Mouse (Mus musculus): ENCODE results near the gene Nabp1.
A peak's percentile ranks its signal among the peaks of the same experiment; 100 is the strongest.
"Not testable (repeated sequence)": the region's sequence is repeated elsewhere in the genome, so short reads cannot be mapped to it uniquely, and the experiment has no call there.

Gene Nabp1

DNA sequence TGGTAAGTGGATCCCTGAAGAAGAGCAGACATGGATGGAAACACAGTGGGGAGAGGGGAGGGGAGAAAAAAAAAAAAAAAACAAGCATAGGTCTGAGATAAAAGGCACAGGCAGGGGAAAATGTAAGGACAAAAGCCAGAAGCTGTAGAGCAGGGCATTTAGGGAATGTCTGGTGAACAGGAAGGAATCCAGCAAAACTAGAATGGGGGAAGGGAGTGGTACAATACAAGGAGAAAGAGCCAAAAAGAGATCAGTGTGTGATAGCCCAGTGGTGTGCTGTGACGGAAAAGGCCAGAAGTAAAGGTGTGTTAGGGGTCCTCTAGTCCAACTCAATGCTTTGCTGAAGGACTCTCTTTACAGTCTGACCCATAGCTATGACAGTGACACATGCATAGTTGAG, 8.1 kb upstream of the Nabp1 start:
- no peak for DNase-seq (ENCODE audit: low spot score in 2 of 2)

DNA sequence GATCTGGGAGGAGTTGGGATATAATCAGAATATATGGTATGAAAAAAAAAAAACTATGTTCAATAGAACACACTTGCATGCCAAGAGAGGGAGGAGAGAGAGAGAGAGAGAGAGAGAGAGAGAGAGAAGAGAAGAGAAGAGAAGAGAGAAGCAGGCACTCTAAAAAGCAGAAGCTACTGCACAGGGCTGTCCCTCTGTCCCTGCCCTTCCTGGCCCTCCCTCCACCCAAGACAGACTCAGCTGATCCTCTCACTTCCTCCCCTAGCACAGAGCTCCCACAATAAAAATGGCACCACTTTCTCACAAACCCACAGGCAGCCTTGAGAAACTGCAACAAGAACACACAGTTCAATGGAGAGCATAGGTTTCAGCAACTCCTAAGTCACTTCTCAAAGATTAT, 2.2 kb upstream of the Nabp1 start:
- DNase-seq (ENCODE audit: low spot score in 2 of 2) = peak in 1 of 2 experiments; percentile 30

DNA sequence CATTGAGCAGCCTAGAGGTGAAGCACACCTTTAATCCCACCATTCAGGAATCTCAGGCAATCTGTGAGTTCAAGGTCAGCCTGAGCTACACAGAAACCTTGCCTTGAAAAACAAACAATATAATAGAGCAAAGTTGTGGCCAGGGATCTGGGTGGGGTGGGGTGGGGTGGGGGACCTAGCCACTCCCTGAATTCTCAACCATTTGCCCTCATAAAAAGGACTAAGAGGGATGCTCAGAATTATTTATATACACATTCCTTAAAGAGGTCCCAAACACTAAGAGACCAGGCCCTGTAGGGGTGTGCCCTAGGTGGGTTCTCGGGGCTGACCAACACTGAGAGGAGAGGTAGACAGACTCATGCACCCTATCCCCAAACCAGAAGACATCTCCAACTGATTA, 1.5 kb upstream of the Nabp1 start:
- no peak for DNase-seq (ENCODE audit: low spot score in 2 of 2)

DNA sequence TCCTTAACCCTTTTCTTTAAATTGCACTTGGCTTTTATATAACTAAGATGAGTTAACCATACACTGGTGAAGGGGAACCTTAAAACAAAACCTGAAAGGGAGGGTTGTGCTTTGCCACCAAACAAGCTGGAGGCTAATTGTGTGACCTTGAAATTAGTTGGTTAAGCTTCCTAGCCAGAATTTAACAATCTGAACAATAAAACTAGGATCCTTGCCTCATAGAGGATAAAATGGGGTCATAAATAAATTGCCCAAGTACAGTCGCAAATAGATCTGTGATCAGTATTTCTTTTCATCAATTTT, 753 bp upstream of the Nabp1 start:
- DNase-seq (ENCODE audit: low spot score in 2 of 2) = no peak

DNA sequence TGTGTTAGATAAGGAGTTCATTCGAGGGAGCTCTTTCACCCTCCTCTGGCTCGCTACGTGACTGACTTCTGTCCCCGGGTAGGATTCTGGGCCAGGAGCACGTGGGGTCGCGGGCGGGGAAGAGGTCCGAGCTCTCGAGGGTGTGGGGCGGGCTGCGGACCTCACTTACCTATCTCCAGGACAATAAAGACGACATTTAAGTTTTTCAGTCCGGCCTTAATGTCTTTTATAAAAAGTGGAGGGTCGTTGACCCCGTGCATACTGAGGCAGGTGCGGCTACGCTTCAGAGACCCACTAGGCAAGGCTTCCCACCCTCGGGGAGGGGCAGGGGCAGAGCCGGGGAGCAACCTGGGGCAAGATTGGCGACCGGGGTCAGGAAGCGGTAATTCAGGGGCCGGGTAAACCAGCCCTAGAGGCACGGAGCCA, 556 bp downstream of the Nabp1 start:
- peak; percentile 55 to 56 for DNase-seq (ENCODE audit: low spot score in 2 of 2)

DNA sequence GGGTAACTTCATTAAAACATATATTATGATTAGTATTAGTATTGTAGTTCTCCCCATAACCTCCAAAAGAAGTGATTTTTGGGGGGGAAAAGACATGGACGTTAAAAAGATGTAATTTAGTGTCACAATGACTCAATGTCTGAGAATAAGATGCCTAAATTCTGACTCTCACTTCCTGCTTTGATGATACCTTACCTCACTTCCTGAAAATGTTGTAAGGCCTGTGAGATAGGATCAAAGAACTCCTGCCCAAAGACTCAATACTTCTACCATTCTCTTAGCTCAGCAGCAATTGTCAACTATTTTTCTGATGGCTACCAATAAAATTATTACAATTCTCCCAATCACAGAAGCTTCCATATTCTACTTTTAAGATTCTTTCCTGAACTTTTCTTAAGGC, 1.8 kb downstream of the Nabp1 start:
- no peak for DNase-seq (ENCODE audit: low spot score in 2 of 2)

DNA sequence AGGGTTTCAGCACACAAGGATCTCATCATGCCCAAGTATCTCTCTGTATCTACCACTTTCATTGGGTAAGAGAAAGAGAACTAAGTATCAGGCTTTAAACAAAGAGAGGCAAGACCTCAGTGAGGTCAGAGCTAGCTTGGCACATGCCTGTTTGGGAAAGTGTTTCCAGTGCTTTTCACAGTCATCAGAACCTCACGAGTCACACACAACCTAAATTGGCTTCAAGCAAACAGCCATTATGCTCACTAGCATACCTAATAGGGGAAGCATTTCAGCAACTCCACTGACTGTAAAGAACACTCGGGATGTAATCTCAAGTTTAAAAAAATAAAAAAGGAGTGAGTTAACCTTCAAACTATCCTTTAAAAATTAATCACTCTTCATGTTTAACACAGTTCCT, 10.1 kb downstream of the Nabp1 start:
- no peak for DNase-seq (ENCODE audit: low spot score in 2 of 2)

DNA sequence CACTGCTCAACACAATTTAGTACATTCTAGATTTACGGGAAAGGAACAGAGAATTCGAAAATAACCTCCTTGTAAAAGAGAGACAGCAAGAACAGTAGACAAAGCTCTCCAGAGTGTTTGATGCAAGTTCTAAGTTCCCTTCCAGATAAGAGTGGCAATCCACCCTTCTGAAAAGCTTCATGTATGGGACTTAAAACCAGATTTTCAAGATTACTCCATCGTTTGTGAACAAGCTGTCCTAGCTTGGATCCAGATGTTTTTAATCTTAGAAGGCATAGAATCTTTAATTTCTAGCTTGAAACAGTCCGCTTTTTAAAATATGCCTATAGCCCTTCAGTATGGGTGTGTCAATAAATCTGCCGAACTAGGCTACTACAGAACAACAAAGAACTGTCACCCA, 11.0 kb downstream of the Nabp1 start:
- DNase-seq (ENCODE audit: low spot score in 2 of 2) = no peak

DNA sequence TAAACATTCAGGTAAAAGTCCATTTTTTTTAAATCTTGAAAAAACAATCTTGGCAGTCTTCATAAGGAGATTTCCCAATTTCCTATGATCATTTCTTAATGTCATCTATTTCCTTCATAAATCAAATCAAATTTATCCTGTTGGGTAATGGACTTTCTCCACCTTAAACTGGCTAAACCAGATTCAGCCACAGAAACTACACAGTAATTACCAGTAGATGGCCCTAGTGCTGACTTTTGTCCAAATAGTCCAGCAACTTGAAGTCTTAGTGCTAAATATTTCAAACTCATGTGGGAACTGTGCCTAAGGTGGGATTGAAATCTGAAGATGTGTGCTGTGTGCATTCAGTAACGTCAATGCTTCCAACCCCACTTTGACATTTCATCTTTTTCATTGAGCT, 11.8 kb downstream of the Nabp1 start:
- no peak for DNase-seq (ENCODE audit: low spot score in 2 of 2)

DNA sequence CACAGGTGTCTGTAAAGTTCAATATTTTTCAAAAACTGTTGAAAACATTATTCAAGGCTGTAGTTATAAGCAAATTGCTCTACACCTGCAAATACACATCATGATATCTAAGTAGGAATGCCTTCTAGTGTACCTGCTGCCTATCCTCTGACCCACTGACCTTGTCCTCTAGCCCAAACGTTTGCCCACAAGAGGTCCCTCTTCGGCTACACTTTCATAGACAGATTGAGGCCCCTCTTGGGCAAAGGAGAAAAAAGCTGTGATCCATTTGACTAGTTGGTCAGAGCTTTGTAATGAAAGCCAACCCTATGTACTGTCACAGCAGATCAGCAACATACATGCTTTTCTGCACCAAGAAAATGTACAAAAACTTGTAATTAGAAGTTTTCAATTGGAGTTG, 12.9 kb downstream of the Nabp1 start:
- DNase-seq (ENCODE audit: low spot score in 2 of 2) = no peak

DNA sequence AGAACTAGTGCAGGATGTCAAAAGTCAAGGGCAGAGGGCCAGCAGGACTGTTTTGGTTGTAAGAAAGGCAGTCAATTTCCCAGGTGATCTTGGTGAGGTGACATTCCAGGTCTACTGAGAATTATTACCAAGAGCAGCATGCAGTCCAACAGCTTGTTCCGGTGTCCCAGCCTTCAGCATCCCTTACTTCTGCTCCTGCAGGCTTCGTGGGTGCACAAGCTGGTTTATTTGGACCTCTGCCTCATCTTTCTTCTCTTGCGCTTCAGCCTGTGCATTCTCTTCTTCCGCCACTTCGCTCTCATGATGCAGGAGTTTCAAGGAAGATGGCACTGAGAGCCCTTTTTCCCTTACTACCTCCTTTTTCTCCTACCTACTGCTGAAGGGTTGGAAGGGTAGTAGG, 15.2 kb downstream of the Nabp1 start:
- no peak for DNase-seq (ENCODE audit: low spot score in 2 of 2)

DNA sequence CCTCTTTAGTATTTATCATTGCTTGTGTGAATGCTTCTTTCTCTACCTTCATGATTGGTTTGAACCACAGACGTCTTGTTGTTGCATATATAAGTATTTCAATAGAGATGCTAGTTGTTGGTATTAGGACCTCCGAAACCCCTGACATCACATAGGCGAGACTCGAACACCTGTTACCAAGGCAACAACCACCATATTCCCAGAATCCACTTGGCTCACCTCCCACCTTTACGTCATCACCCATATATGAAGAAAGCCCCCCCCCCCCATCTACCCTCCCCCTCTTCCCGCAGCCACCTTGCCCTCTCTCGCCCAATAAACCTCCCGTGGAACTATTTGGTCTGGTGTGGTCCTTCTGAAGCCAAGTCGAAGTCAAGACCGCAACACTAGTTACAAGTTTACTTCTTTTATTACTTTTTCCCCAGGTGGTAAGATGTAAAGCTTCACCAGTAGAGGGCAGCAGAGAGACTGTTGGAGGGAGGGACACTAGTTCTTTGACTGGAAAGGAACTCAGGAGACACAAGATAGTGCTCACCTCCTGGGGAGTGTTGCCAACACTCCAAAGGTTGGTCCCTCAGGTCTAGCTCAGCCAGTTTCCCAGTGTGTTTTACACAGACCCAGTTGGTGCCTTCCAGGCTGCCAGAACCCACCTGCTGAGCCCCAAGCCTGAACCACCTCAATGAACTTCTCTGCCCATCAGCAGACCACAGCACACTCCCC, 19.3 kb downstream of the Nabp1 start:
- no peak for DNase-seq (ENCODE audit: low spot score in 2 of 2)

DNA sequence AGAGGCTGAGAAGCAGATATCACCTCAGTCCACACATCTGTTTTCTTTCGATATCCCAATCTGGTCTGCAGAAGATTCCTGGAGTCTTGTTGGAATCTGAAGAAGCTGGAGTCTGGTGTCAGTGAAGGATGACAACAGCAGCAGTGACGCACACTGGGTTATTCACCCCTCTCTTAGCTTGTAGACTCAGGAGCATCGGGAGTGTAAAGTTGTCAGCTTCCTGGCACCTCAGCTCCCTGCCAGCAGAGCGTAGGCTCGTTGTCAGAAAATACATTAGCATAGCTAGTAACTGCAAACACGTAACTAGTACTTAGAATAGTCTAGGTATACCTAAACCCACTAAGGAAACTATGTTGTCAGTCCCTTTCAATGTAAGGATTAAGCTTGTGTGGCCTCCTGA, 20.1 kb downstream of the Nabp1 start:
- DNase-seq (ENCODE audit: low spot score in 2 of 2) = no peak

DNA sequence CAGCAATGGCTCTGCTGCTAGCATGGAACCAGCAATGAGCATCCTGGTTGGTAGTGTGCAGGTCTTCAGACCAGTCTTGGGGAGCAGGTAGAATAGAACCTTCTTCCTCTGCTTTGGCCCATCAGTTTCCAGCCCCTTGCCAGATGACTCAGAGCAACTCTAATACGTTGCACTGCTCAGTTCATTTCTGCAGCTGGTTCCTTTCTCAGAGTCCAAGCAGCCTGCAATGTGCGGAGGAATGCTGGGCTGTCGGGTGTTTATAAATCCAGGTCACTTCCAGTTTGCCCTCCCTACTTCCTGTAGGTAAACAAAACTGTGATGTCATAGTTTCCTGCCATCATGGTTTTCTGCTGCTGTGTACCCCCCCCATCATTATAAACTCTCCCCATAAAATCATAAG, 21.0 kb downstream of the Nabp1 start:
- no peak for DNase-seq (ENCODE audit: low spot score in 2 of 2)

DNA sequence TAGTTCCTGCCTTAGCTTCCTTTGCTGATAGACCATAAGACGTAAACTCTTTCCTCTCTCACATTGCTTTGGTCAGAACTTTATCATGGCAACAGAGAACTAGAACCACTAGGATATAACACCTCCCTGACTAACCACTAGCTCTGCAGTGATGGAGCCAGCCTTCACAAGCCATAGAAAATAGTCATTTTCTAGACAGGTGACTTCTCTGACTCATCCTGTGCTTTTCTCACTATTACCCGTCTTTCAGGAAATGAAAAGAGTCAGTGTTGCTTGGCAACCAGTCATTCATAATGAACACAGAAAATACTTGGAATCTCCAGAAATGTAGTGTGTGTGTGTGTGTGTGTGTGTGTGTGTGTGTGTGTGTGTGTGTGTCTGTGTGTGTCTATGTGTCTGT, 29.4 kb downstream of the Nabp1 start:
- no peak for DNase-seq (ENCODE audit: low spot score in 2 of 2)

DNA sequence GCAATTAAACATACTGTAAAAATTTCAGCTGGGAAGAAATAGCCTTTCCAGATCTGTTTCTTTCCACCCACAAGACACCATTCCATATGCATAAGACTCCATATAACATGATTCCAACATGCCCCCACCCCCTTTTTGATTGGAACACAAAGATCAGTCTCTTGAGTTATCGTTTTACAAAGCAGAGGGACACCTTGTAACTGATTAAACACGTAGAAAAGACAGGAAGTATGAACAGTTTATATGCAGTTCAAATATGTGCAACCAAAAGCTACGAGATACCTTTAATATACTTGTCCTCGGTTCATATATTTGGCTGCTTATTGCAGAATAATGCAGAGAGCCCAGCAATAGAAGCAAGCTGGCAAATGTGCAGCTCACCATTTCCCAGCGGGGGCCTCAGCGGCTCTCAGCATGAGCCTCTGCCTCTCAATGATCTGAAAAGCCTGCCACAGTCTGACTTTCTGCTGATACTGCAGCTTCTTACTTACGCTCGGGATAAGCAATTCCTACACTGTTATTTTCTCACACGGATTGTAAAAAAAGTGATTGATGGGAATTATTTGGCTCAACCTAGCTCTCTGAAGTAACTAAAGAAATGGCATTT, 32.3 kb downstream of the Nabp1 start:
- DNase-seq (ENCODE audit: low spot score in 2 of 2) = peak; percentile 67 to 71

DNA sequence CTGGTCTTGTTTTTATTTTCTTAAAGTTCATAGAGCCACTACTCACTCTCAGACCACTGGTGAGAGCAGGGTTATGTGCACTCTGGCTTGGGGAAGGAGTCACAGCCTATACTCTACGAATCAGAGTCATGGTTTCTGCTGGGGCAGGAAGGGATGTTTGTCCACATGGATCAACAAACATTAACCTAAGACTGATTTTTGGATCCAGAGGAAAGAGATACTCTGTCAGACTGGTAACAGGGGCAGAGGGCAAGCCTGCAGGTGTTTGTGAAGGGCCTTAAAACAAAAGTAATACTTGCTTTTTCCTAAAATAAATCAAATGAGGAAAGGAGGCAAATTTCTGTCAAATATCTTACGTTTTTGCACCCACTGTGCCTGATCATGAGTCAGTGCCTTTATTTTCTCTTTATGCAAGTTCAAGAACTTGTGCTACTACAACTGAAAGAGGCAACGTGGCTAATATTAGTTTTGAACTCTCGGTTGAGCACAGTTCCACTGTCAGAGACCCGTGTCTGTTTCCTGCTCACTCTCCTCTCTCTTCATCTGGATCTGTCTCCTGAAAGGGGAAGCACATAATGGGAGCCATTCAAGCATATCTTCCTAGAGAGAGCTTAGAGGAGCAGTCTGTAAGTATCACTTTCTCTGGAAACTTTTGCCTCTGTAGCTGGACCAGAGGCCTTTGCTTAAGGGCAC, 32.9 kb downstream of the Nabp1 start:
- DNase-seq (ENCODE audit: low spot score in 2 of 2) = no peak

DNA sequence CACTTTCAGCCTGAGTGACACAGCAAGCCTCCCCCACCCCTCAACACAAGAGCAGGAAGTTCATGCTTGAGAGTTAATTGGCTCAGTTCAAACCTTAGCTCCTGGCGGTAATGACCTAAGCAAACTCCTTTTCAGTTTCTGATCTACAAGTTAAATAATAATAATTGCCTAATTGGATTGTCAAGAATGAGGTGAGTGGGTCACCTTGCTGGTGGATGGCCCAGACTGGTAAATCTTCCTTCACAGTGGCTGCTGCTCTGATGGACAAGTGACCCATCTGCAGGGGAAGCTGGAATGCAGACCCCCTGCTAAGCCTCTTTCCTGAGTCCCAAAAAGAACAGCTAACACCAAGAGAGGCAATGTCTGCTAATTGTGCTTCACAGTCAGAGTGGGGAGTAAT, 48.5 kb downstream of the Nabp1 start:
- no peak for DNase-seq (ENCODE audit: low spot score in 2 of 2)

DNA sequence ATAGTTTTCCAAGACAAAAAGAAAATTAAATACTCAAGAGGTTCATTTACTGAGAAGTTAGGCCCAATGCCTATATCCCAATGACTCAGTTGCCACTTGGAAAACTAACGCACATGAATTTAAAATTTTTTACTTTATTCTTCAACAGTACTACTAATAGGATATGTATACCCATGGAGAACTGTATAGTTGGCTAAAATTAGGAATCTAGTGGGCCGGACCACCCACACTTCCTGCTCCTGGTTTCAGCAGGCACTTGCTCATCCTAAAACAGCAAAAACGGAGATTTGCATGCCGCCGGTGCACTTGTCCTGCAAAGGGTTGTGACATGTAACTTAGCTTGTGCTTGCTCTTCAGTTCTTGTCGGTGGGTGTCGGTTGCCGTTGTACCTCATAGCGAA, 51.9 kb downstream of the Nabp1 start:
- DNase-seq (ENCODE audit: low spot score in 2 of 2) = no peak

DNA sequence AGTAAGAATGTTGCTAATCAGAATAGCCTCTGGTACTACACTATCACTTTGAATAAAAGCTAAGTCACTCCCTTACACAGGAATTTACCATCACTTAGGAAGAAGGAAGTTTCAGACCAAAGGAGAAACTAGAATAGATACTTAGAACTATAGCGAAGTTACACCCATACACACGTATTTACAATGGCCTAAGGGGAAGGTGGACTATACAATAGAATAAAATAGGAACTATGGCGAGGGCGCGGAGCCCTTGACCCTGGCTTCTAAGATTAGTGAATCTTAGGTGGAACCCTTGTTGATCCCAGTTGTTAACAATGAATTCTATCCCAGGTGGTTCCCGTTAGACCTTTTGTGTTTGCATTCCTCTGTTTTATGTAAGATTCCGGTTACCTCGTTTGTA, 57.2 kb downstream of the Nabp1 start:
- DNase-seq (ENCODE audit: low spot score in 2 of 2) = not testable (repeated sequence)

DNA sequence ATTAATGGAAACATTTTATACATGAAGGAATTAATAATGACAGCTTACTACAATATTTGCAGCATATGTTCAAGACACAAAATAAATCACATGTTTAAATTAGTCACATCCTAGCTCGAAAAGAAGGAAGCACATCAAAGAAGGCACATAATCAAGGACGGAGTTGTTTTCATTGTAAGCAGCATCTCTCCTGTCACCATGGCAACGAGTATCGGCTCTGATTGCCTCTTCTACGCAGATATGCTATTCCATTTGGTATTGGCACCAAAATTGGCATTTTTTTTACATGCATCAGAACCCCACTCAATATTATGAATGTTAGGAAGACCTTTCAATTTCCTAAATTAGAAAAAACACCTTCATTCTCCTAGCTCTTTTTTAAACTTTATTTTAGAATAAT, 59.5 kb downstream of the Nabp1 start:
- peak; percentile 26 to 57 for DNase-seq (ENCODE audit: low spot score in 2 of 2)

Measured in right cerebral cortex, postnatal 10 days (tissue).